Mouse (Mus musculus): ENCODE data around the gene Klk1b4.
"Not testable (repeated sequence)": the region's sequence is repeated elsewhere in the genome, so short reads cannot be mapped to it uniquely, and the experiment has no call there.

The Klk1b4 gene

GRCm38 (mm10) chr7:44207135-44207534 lies at the start of gene Klk1b4:
Klk1b4 (plus strand) TSS chr7:44207435.
- not testable (repeated sequence) for DNase-seq (ENCODE audit: low spot score)

GRCm38 (mm10) chr7:44179299-44180045 lies 27.8 kb upstream of the Klk1b4 start:
- no peak for DNase-seq (ENCODE audit: low spot score)

GRCm38 (mm10) chr7:44186516-44186915 lies 20.7 kb upstream of the Klk1b4 start:
- not testable (repeated sequence) for DNase-seq (ENCODE audit: low spot score)

- DNase-seq (ENCODE audit: low spot score), result not testable (repeated sequence)
These were observed 19.3 kb upstream of the Klk1b4 start, which contains the start of gene Klk1b24 for GRCm38 (mm10) chr7:44187936-44188335. Klk1b24 (plus strand) TSS chr7:44188236.

GRCm38 (mm10) chr7:44193466-44193865 lies 13.8 kb upstream of the Klk1b4 start:
- not testable (repeated sequence) for DNase-seq (ENCODE audit: low spot score)

GRCm38 (mm10) chr7:44197891-44198290 lies 9.3 kb upstream of the Klk1b4 start, which contains the start of gene Klk1b3:
Klk1b3 (plus strand) TSS chr7:44198191.
- no peak for DNase-seq (ENCODE audit: low spot score)

- no peak for DNase-seq (ENCODE audit: low spot score)
These were observed 1.1 kb downstream of the Klk1b4 start for GRCm38 (mm10) chr7:44208307-44208706.

GRCm38 (mm10) chr7:44215645-44216044 lies 8.4 kb downstream of the Klk1b4 start, which contains the start of gene Klk1b5:
Klk1b5 (plus strand) TSS chr7:44215945.
- no peak for DNase-seq (ENCODE audit: low spot score)

- not testable (repeated sequence) for DNase-seq (ENCODE audit: low spot score)
These were observed 14.4 kb downstream of the Klk1b4 start for GRCm38 (mm10) chr7:44221601-44222000.

GRCm38 (mm10) chr7:44222335-44222734 lies 15.1 kb downstream of the Klk1b4 start:
- DNase-seq (ENCODE audit: low spot score), result not testable (repeated sequence)

GRCm38 (mm10) chr7:44225076-44225475 lies 17.8 kb downstream of the Klk1b4 start, which contains the start of gene Klk1:
Klk1 (plus strand) TSS chr7:44225360.
- no peak for DNase-seq (ENCODE audit: low spot score)

GRCm38 (mm10) chr7:44235909-44236308 lies 28.7 kb downstream of the Klk1b4 start, which contains the start of gene Gm36864:
Gm36864 (plus strand) TSS chr7:44236177.
- no peak for DNase-seq (ENCODE audit: low spot score)

- no peak for DNase-seq (ENCODE audit: low spot score)
These were observed 32.7 kb downstream of the Klk1b4 start for GRCm38 (mm10) chr7:44239913-44240312.

GRCm38 (mm10) chr7:44240712-44241111 lies 33.5 kb downstream of the Klk1b4 start:
- no peak for DNase-seq (ENCODE audit: low spot score)

- no peak for DNase-seq (ENCODE audit: low spot score)
These were observed 33.9 kb downstream of the Klk1b4 start for GRCm38 (mm10) chr7:44241163-44241562.

GRCm38 (mm10) chr7:44244080-44244479 lies 36.8 kb downstream of the Klk1b4 start:
- no peak for DNase-seq (ENCODE audit: low spot score)

GRCm38 (mm10) chr7:44246055-44246983 lies 39.1 kb downstream of the Klk1b4 start, which contains the start of the genes 1700028J19Rik and 2410002F23Rik:
1700028J19Rik (minus strand) TSS chr7:44246695.
2410002F23Rik (plus strand) TSS chr7:44246722.
- peak; percentile 94 for DNase-seq (ENCODE audit: low spot score)

- DNase-seq (ENCODE audit: low spot score), result peak; percentile 43
These were observed 39.8 kb downstream of the Klk1b4 start for GRCm38 (mm10) chr7:44246984-44247470.

- DNase-seq (ENCODE audit: low spot score), result no peak
These were observed 40.7 kb downstream of the Klk1b4 start for GRCm38 (mm10) chr7:44247971-44248370.

GRCm38 (mm10) chr7:44249248-44249647 lies 42.0 kb downstream of the Klk1b4 start:
- no peak for DNase-seq (ENCODE audit: low spot score)

- not testable (repeated sequence) for DNase-seq (ENCODE audit: low spot score)
These were observed 43.6 kb downstream of the Klk1b4 start for GRCm38 (mm10) chr7:44250732-44251275.
